Comparison of ENCODE assay signal across 25 mouse cellular contexts in the genomic region with DNA sequence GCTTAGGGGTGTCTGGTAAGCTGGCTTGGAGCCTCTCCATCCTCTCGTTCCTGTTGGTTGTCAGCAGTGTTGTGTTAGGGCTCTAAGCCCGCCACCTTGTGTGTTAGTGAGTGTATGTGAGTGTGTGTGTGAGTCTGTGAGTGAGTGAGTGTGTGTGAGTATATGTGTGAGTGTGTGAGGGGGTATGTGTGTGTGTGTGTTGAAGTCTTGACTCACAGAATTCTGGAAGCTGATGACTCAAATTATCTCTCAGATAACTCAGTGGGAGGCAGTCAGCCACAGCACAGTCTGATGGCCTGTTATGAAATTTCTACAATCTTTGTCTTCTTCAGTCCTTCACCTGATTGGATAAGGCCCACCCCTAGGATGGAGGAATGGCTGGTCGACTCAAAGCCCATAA.
DNase-seq lines count a peak whose midpoint lies in the region; ATAC-seq and TF ChIP-seq lines count a peak whose summit lies in the region.
"Had no signal": no experiment of that assay in that cellular context is flagged by ENCODE, and none has a peak within 500 bp of the region (broad histone marks: within the 10 kb centered on the region; RNA-seq: fewer than 3 reads in every experiment).

No protein-coding gene starts in this region.

- no peak overlapping the region for H3K27ac ChIP-seq in forebrain, postnatal 0 days (ENCODE audit: low read depth, low read length)
- H3K27ac ChIP-seq in forebrain, embryonic 13.5 days, result no peak overlapping the region
- H3K27ac ChIP-seq in heart, embryonic 16.5 days (ENCODE audit: low read length), result peak overlapping the region; percentile 57
- no peak overlapping the region for H3K27ac ChIP-seq in stomach, postnatal 0 days (replicated peaks)
- H3K27ac ChIP-seq: embryonic facial prominence, embryonic 12.5 days; kidney, embryonic 15.5 days; left cerebral cortex, adult 2 months; limb, embryonic 12.5 days; liver, embryonic 15.5 days had no signal

- TF ChIP-seq EP300 in stomach, postnatal 0 days (optimal IDR thresholded peaks at IDR 0.05), result no peak

- no peaks in the 10 kb centered on the region for H3K36me3 ChIP-seq in forebrain, postnatal 0 days (ENCODE audit: insufficient read depth)
- no peaks in the 10 kb centered on the region for H3K36me3 ChIP-seq in forebrain, embryonic 13.5 days (ENCODE audit: poor library complexity, severe bottlenecking)
- no peaks in the 10 kb centered on the region for H3K36me3 ChIP-seq in heart, embryonic 16.5 days (ENCODE audit: control insufficient read depth, insufficient read depth)
- no peaks in the 10 kb centered on the region for H3K36me3 ChIP-seq in stomach, postnatal 0 days (ENCODE audit: control insufficient read depth, insufficient read depth, low read length)
- H3K36me3 ChIP-seq: embryonic facial prominence, embryonic 12.5 days; forebrain, embryonic 15.5 days; kidney, embryonic 15.5 days; limb, embryonic 12.5 days; liver, embryonic 15.5 days had no signal

- peak; percentile 20 for DNase-seq in forebrain, postnatal 0 days
- DNase-seq in heart, postnatal 4 days, result no peak
- DNase-seq in right cerebral cortex, adult 18-20 months, result peak; percentile 20
- DNase-seq in right cerebral cortex, postnatal 25 days, result no peak
- no peak for DNase-seq in kidney, postnatal 14 days
- DNase-seq in stomach, postnatal 0 days (ENCODE audit: low spot score), result no peak
- DNase-seq: adrenal gland, adult 8-10 months; cerebellum, adult 9-10 months; embryo, embryonic 11 days; gastrocnemius, postnatal 14 days; heart, adult 11 months; kidney, adult 18-20 months; lung, postnatal 14 days; thymus, adult 2 months; thymus, postnatal 36 days had no signal

- no peak for TF ChIP-seq CTCF in forebrain, postnatal 0 days (IDR thresholded peaks at IDR 0.05; ENCODE audit: low read depth)
- no peak for TF ChIP-seq CTCF in stomach, postnatal 0 days (IDR thresholded peaks at IDR 0.05; ENCODE audit: low read depth)

- no peaks in the 10 kb centered on the region for H3K27me3 ChIP-seq in forebrain, postnatal 0 days (ENCODE audit: insufficient read depth, low read length)
- H3K27me3 ChIP-seq in forebrain, embryonic 13.5 days, result no peaks in the 10 kb centered on the region
- H3K27me3 ChIP-seq in heart, embryonic 16.5 days (ENCODE audit: control insufficient read depth, insufficient read depth, low read length), result no peaks in the 10 kb centered on the region
- no peaks in the 10 kb centered on the region for H3K27me3 ChIP-seq in stomach, postnatal 0 days (ENCODE audit: control insufficient read depth, insufficient read depth, low read length)
- H3K27me3 ChIP-seq: embryonic facial prominence, embryonic 12.5 days; forebrain, embryonic 15.5 days; kidney, embryonic 15.5 days; limb, embryonic 12.5 days; liver, embryonic 15.5 days had no signal

- H3K4me1 ChIP-seq in forebrain, postnatal 0 days (ENCODE audit: insufficient read depth), result no peaks in the 10 kb centered on the region
- H3K4me1 ChIP-seq in forebrain, embryonic 13.5 days, result peaks cover 7% of the 10 kb centered on the region; the same call in 1 of the 2 replicates
- peaks cover 6% of the 10 kb centered on the region for H3K4me1 ChIP-seq in heart, embryonic 16.5 days (ENCODE audit: control insufficient read depth, insufficient read depth, low read length)
- H3K4me1 ChIP-seq in stomach, postnatal 0 days (replicated peaks; ENCODE audit: control insufficient read depth, insufficient read depth), result no peaks in the 10 kb centered on the region
- H3K4me1 ChIP-seq: embryonic facial prominence, embryonic 12.5 days; kidney, embryonic 15.5 days; limb, embryonic 12.5 days; liver, embryonic 15.5 days had no signal

- H3K4me3 ChIP-seq in forebrain, postnatal 0 days (ENCODE audit: low read depth, low read length), result no peak overlapping the region
- H3K4me3 ChIP-seq in forebrain, embryonic 13.5 days, result no peak overlapping the region
- no peak overlapping the region for H3K4me3 ChIP-seq in heart, embryonic 16.5 days (ENCODE audit: low read length)
- no peak overlapping the region for H3K4me3 ChIP-seq in stomach, postnatal 0 days (ENCODE audit: low read depth, low read length)
- H3K4me3 ChIP-seq: embryonic facial prominence, embryonic 12.5 days; forebrain, embryonic 15.5 days; kidney, embryonic 15.5 days; left cerebral cortex, adult 2 months; limb, embryonic 12.5 days; liver, embryonic 15.5 days had no signal

- no peak overlapping the region for H3K4me2 ChIP-seq in forebrain, postnatal 0 days (ENCODE audit: low read depth)
- H3K4me2 ChIP-seq in forebrain, embryonic 13.5 days, result no peak overlapping the region
- H3K4me2 ChIP-seq in heart, embryonic 16.5 days (ENCODE audit: low read depth, low read length), result no peak overlapping the region
- no peak overlapping the region for H3K4me2 ChIP-seq in stomach, postnatal 0 days (replicated peaks; ENCODE audit: low read depth)
- H3K4me2 ChIP-seq: embryonic facial prominence, embryonic 12.5 days; forebrain, embryonic 15.5 days; kidney, embryonic 15.5 days; limb, embryonic 12.5 days; liver, embryonic 15.5 days; lung, embryonic 14.5 days had no signal

- ATAC-seq in forebrain, postnatal 0 days, result peak; percentile 50; the same call in 1 of the 2 replicates
- ATAC-seq in forebrain, embryonic 13.5 days, result no peak
- ATAC-seq in heart, embryonic 16.5 days (replicated peaks; ENCODE audit: extremely low read depth, insufficient read depth, low FRiP score), result no peak
- no peak for ATAC-seq in stomach, postnatal 0 days (ENCODE audit: low FRiP score, low TSS enrichment)
- ATAC-seq: activated CD4-positive, CD25-positive, alpha-beta regulatory T cell, adult 4 months; forebrain, embryonic 15.5 days had no signal

- H3K9me3 ChIP-seq in forebrain, postnatal 0 days (ENCODE audit: low read length), result no peaks in the 10 kb centered on the region
- no peaks in the 10 kb centered on the region for H3K9me3 ChIP-seq in forebrain, embryonic 13.5 days (replicated peaks)
- H3K9me3 ChIP-seq in heart, embryonic 16.5 days (replicated peaks; ENCODE audit: control insufficient read depth, low read length), result no peaks in the 10 kb centered on the region
- H3K9me3 ChIP-seq in stomach, postnatal 0 days (ENCODE audit: control insufficient read depth, low read length), result no peaks in the 10 kb centered on the region
- H3K9me3 ChIP-seq: embryonic facial prominence, embryonic 12.5 days; forebrain, embryonic 15.5 days; kidney, embryonic 15.5 days; limb, embryonic 12.5 days; liver, embryonic 15.5 days had no signal

- WGBS in forebrain, postnatal 0 days, result 82% methylated on average over 3 of the region's 3 CpGs
- WGBS in forebrain, embryonic 13.5 days, result 85% methylated on average over 3 of the region's 3 CpGs
- 70% methylated on average over 3 of the region's 3 CpGs for WGBS in heart, embryonic 16.5 days
- WGBS in stomach, postnatal 0 days, result 74% methylated on average over 3 of the region's 3 CpGs

- no peak overlapping the region for H3K9ac ChIP-seq in forebrain, postnatal 0 days
- H3K9ac ChIP-seq in forebrain, embryonic 13.5 days, result no peak overlapping the region
- no peak overlapping the region for H3K9ac ChIP-seq in heart, embryonic 16.5 days (ENCODE audit: low read length)
- no peak overlapping the region for H3K9ac ChIP-seq in stomach, postnatal 0 days (ENCODE audit: low read length)
- H3K9ac ChIP-seq: embryonic facial prominence, embryonic 12.5 days; forebrain, embryonic 15.5 days; kidney, embryonic 15.5 days; limb, embryonic 12.5 days; liver, embryonic 15.5 days; lung, embryonic 14.5 days had no signal

Comparison
In these comparisons a context has a peak if more than half of its experiments do, and no peak if none do; other contexts are left out.
1. DNase-seq: peak in forebrain, postnatal 0 days (single experiment) and right cerebral cortex, adult 18-20 months (single experiment); none in heart, postnatal 4 days (single experiment), right cerebral cortex, postnatal 25 days (single experiment), kidney, postnatal 14 days (single experiment) and stomach, postnatal 0 days (single experiment).